Mouse (Mus musculus) ES-E14 (cell line): ENCODE data around the gene Ghr. TPM values are rescaled to one million over a fixed set of nuclear protein-coding genes. Genes with fewer than 3 reads are reported as not detected.

Source experiments
- DNase-seq: peaks from one replicate; pipeline ENCODE4 v3.0.0-alpha.2; 2013; ENCODE audit warnings: low read depth, low spot score
- H3K27ac ChIP-seq: 2 replicates; pipeline ENCODE4 v1.5.1; 2012; ENCODE audit warnings: low read depth, mild to moderate bottlenecking, low read length, moderate library complexity, mixed read lengths; ENCODE audit not compliant: poor library complexity, insufficient read depth, severe bottlenecking
- H3K36me3 ChIP-seq: 2 replicates; pipeline ENCODE4 v1.6.1; 2012; ENCODE audit warnings: mild to moderate bottlenecking, low read length, moderate library complexity, mixed read lengths; ENCODE audit not compliant: control insufficient read depth, poor library complexity, insufficient read depth, severe bottlenecking
- H3K4me1 ChIP-seq, 2 experiments: fragments of 150-350 bp in 1 of 2; sonication (generic) in 1 of 2; 2 replicates each; pipeline ENCODE4 v1.6.1; 2012; ENCODE audit warnings: low read length in 2 of 2, mild to moderate bottlenecking in 1 of 2, mixed read lengths in 1 of 2; ENCODE audit not compliant: control insufficient read depth in 2 of 2, insufficient read depth in 2 of 2, poor library complexity in 1 of 2
- H3K4me3 ChIP-seq, 2 experiments: fragments of 150-350 bp in 1 of 2; sonication (generic) in 1 of 2; 2 replicates each; pipeline ENCODE4 v1.5.1; 2012; ENCODE audit warnings: low read length in 2 of 2, low read depth in 1 of 2, mild to moderate bottlenecking in 1 of 2, mixed read lengths in 1 of 2; ENCODE audit not compliant: insufficient read depth in 1 of 2, poor library complexity in 1 of 2, severe bottlenecking in 1 of 2
- H3K9ac ChIP-seq: 2 replicates; pipeline ENCODE4 v1.6.1; 2012; ENCODE audit warnings: low read depth, mild to moderate bottlenecking, low read length, mixed read lengths; ENCODE audit not compliant: poor library complexity, insufficient read depth, severe bottlenecking
- H3K9me3 ChIP-seq: fragments of 150-350 bp; sonication (generic); 2 replicates; pipeline ENCODE4 v1.6.1; 2012; ENCODE audit warnings: low read depth, mild to moderate bottlenecking, low read length; ENCODE audit not compliant: control insufficient read depth, insufficient read depth
- CHD2 ChIP-seq: IDR thresholded peaks from 2 replicates; pipeline ENCODE4 v1.6.1; 2014; ENCODE audit warnings: mild to moderate bottlenecking, low read depth, low read length, inconsistent platforms
- HCFC1 ChIP-seq: IDR thresholded peaks from 2 replicates; pipeline ENCODE4 v1.6.1; 2012; ENCODE audit warnings: low read length, inconsistent platforms, borderline replicate concordance; ENCODE audit not compliant: insufficient read depth
- MAFK ChIP-seq: IDR thresholded peaks from 2 replicates; pipeline ENCODE4 v1.6.1; 2014; ENCODE audit warnings: mild to moderate bottlenecking, low read depth, low read length, inconsistent platforms; ENCODE audit not compliant: insufficient read depth
- ZC3H11A ChIP-seq: IDR thresholded peaks from 2 replicates; pipeline ENCODE4 v1.6.1; 2012; ENCODE audit warnings: low read depth, mild to moderate bottlenecking, inconsistent platforms, low read length, borderline replicate concordance
- ZNF384 ChIP-seq: IDR thresholded peaks from 2 replicates; pipeline ENCODE4 v1.6.1; 2012; ENCODE audit warnings: low read depth, low read length, inconsistent platforms
- in situ Hi-C, 2 experiments: fragments of 600-800 bp; cut with MboI; formaldehyde crosslinking; loops; one replicate each; pipeline ENCODE4 v1.15.1; 2025; ENCODE audit warnings: low sequenced_read_pairs in 2 of 2, inconsistent platforms in 1 of 2; ENCODE audit not compliant: unreplicated experiment in 2 of 2
- total RNA-seq: library from RNA; depleted of rRNA; stranded (reverse); fragments of 300-350 nt; gene quantifications from 2 replicates; pipeline ENCODE4 v1.2.3, GENCODE M21; 2012

Gene Ghr
- total RNA-seq, 1 experiment = 7.5 TPM

DNA sequence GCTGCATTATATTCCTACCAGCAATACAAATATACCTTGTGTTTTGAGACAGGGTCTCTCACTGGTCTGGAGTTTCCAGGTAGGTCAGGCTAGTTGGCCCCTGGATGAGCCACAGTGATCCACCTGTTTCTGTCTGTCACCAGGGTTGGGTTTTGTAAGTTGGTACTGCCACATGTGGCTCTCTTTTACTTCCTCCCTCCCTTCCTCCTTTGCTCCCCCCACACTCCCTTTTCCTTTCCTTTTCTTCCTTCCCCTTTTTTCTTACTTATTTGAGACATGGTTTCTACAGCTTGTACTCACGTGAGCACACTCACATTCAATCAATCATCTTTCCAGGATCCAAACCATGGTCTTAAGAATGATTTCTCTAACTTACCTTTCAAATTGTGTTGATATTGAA lies 289.8 kb downstream of the Ghr start:
- Histone ChIP-seq H3K4me1 (no peaks in the 10 kb centered on the region), H3K9ac (no peak overlapping the region), H3K27ac (no peak overlapping the region), H3K4me3 (no peak overlapping the region), H3K9me3 (no peaks in the 10 kb centered on the region), H3K36me3 (no peaks in the 10 kb centered on the region)
- DNase-seq = no peak
- in situ Hi-C loops = no loop called here
- TF ChIP-seq ZC3H11A = no peak
- no peak for TF ChIP-seq MAFK
- TF ChIP-seq ZNF384 = no peak
- TF ChIP-seq HCFC1 = no peak
- TF ChIP-seq CHD2 = no peak

DNA sequence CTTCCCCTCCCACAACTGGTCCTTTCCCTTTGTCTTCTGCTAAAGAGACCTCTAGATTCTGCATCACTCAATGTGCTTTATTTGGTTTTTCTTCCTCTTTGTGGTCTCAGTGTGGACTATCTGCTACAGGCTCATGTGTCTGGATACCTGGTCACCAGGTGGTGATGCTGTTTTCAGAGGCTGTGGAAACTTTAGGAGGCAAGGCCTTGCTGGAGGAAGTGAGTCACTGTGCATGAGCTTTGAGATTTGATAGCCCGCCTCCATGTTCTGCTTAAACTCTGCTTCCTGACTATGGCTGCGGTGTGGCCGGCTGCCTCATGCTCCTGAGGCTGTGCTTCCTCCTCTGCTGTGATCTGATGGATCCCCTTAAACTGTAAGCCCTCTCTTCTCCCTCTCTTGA lies 292.9 kb downstream of the Ghr start:
- Histone ChIP-seq H3K4me1 (no peaks in the 10 kb centered on the region), H3K4me3 (no peak overlapping the region), H3K9me3 (no peaks in the 10 kb centered on the region), H3K9ac (no peak overlapping the region), H3K36me3 (no peaks in the 10 kb centered on the region), H3K27ac (no peak overlapping the region)
- TF ChIP-seq ZNF384 (no peak), ZC3H11A (no peak), CHD2 (no peak), MAFK (no peak), HCFC1 (no peak)
- DNase-seq = no peak
- in situ Hi-C loops = no loop called here

DNA sequence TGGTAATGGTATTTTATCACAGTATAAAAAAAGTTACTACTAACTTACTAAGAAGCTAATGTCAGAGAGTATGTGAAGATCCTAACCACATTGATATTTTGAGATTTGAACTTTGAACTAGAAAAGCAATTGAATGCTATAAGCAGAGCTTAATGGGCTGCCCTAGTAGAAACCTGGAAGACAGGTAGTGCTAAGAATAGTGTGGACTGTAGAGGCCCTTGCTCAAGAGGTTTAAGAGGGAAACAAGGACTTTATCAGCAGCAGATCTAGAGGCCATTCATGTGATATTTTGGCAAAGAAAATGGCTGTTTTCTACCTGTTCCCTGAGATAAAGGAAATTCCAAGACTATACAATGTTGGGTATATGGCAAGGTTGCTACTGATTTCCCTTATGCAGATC lies 297.3 kb downstream of the Ghr start:
- in situ Hi-C loops = no loop called here
- DNase-seq = no peak
- Histone ChIP-seq H3K9ac (no peak overlapping the region), H3K4me1 (no peaks in the 10 kb centered on the region), H3K9me3 (no peaks in the 10 kb centered on the region), H3K27ac (no peak overlapping the region), H3K36me3 (no peaks in the 10 kb centered on the region), H3K4me3 (no peak overlapping the region)
- TF ChIP-seq ZC3H11A (no peak), MAFK (no peak), CHD2 (no peak), ZNF384 (no peak), HCFC1 (no peak)

DNA sequence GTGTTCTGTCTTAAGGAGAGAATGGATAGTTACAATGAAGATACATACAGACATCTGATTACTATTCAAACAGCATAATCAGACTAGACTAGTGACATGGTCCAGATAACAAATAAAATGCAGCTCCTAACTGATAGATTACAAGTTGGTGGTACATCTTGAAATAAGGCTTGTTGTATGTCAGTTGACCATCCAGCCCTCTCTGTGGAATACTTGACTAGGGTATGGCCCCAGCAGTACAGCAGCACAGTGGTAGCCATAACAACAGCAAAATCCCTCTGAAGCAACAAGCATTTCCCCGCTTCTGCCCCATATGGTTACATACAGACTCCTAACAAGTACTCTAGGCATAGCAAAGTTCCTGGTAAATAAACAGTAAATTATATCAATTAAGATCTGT lies 301.6 kb downstream of the Ghr start:
- no peak for DNase-seq
- TF ChIP-seq HCFC1 (no peak), CHD2 (no peak), MAFK (no peak), ZNF384 (no peak), ZC3H11A (no peak)
- Histone ChIP-seq H3K4me1 (no peaks in the 10 kb centered on the region), H3K27ac (no peak overlapping the region), H3K4me3 (no peak overlapping the region), H3K9ac (no peak overlapping the region), H3K9me3 (no peaks in the 10 kb centered on the region), H3K36me3 (no peaks in the 10 kb centered on the region)
- in situ Hi-C loops = no loop called here

DNA sequence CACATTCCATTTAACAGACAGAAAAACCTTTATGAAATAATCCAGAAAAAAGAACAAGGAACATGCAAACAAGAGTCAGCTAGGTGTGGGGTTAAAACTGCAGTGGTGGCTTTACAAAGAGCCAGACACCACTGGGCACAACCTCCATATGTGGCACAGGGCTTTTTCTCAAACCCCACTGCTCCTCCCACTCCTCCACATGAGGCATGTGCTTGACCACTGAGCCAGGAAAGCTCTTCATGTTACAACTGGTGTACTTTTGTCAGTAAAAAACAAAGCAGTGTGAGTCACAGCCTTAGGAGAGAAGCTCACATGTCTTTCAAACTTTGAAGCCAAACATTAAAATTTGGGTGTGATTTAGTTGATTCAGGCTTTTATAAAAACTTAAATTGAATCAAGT lies 302.1 kb downstream of the Ghr start:
- no peak for TF ChIP-seq HCFC1
- TF ChIP-seq ZC3H11A = no peak
- no peak for TF ChIP-seq ZNF384
- no peak for TF ChIP-seq MAFK
- TF ChIP-seq CHD2 = no peak
- in situ Hi-C loops = no loop called here
- Histone ChIP-seq H3K9ac (no peak overlapping the region), H3K36me3 (no peaks in the 10 kb centered on the region), H3K9me3 (no peaks in the 10 kb centered on the region), H3K27ac (no peak overlapping the region), H3K4me3 (no peak overlapping the region), H3K4me1 (no peaks in the 10 kb centered on the region)
- no peak for DNase-seq
